Mouse (Mus musculus): Measurements from ENCODE around the gene Tyk2.

Gene Tyk2

DNA sequence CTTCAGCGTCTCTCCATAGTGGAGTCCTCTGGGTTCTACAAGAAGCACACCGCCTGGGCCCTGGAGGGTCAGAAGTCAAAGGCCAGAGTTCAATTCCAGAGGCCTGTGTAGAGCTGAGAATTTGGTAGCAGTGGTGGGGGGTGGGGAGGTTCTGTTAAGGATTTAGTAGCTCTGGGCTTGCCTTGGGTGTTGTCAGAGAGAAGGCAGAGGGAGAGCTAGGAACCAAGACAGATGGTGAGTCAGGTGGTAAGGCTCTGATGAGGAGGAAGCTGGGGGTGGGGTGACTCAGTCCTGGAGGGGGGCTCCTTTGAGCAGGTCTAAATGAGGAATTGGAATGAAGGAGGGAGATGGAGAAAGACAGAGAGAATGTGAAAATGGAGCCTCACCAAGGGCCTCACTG is 68.1 kb downstream of the Tyk2 start:
- no peak for DNase-seq (ENCODE audit: low spot score in 2 of 2)
